Mouse (Mus musculus) large intestine, adult 2 months (tissue): ENCODE results near the gene Slc17a1. TPM values are rescaled to one million over a fixed set of nuclear protein-coding genes. Genes with fewer than 3 reads are reported as not detected.

ENCODE experiments used
- DNase-seq: peaks from one replicate; pipeline ENCODE4 v3.0.0-alpha.2; 2012; ENCODE audit warnings: low read depth, low spot score
- WGBS: fragments of 180-500 bp; shearing (Covaris S2); methylation state at CpG from one replicate; pipeline ENCODE4 v1.1.7; 2018; 5-methylcytosine and 5-hydroxymethylcytosine counted together
- polyA plus RNA-seq: library from polyadenylated mRNA; depleted of rRNA; stranded (reverse); fragments of >200 nt; gene quantifications from 2 replicates; pipeline ENCODE4 v1.2.3, GENCODE M21; 2012

Gene Slc17a1
- polyA plus RNA-seq, 1 experiment: not detected

- WGBS: 27% methylated on average over 2 of the region's 2 CpGs
- no peak for DNase-seq
These were observed 18.0 kb downstream of the Slc17a1 start for GRCm38 (mm10) chr13:23885540-23885939.

GRCm38 (mm10) chr13:23887026-23887725 is 19.6 kb downstream of the Slc17a1 start:
- 64% methylated on average over 3 of the region's 3 CpGs for WGBS
- no peak for DNase-seq

DNA sequence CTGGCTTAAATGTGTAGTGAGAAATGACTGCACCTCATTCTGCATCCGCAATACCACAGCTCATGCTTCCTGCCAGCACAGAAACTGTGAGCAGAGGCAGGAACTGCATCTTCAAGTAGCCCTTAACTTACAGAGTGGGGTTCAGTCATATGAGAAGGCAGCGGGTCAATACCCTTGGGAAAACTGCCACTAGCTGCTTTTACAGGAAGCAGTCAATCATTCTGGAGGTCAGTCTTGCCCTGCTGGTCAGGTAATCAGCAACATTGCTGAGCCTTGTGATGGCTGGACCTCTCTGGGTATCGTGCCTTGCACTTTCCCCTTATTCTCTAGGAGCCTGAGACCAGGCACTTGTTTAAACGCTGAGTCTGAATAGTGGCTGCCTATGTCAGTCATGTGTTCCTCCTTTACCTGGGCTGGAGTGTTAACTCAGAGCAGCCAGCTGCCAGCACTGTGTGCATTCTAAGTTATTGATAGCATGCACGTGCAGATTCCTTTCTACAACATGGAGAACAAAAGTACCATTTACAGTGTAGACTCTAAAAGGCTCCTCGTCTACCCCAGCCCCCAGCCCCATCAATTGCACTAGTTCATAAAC is 21.6 kb downstream of the Slc17a1 start:
- no peak for DNase-seq

GRCm38 (mm10) chr13:23892592-23893268 is 25.2 kb downstream of the Slc17a1 start:
- WGBS: 56% methylated on average over 9 of the region's 9 CpGs
- DNase-seq: no peak

More for the DNA sequence above, 21.6 kb downstream of the Slc17a1 start:
- 70% methylated on average over 6 of the region's 6 CpGs for WGBS

DNA sequence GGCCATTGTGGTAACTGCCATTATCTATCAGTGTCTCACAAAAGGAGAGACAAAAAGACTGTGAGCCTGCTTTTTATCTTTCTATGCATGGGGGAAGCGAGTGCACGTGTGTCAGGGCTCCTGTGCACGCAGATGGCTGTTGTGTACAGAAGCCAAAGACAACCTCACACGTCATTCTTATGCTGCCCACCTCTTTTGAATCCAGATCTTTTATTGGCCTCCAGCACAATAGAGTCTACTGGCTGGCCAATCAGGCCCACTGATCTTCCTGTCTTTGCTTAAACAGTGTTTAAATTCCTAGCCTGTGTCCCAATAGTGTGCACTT is 25.7 kb downstream of the Slc17a1 start:
- WGBS: 62% methylated on average over 4 of the region's 4 CpGs

DNA sequence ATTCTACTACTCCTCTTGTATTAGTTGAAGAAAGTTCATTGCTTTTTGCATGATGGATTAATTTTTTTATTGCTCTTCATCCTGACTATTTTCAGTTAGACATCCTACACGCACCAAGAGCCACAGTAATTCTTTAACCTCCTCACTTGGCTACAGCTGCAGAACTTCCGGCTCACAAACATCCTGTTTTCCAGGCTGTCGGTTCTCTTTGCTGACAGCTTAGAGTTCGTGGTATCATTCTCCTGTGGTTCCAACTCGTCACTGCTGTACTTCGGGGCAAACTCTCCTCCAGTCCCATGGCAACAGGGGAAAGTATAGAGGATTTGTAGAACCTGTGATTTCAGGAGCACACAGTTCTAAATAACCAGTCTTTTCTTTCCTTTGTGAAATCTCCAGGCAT is 30.7 kb downstream of the Slc17a1 start:
- 58% methylated on average over 6 of the region's 6 CpGs for WGBS
- no peak for DNase-seq

More for the DNA sequence above, 25.7 kb downstream of the Slc17a1 start:
- DNase-seq: no peak

DNA sequence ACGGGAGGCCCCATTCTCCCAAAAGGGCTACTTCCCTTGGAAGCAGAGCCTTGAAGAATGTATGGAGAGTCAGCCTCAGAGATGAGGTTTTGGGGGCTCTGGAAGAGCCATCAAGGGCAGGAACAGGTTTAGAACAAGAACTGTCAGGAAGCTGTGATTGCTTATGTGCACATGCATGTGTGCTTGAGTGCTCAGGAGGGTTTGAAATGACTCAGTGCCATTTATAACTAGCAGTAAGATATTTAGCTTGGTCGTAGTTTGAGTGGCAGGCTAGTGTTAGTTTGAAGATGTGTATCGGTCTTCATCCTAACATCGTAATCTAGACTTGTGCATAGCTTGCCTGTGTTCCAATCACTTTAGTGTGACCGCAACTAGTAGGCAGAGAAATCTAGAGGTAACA is 39.4 kb downstream of the Slc17a1 start:
- 91% methylated on average over 5 of the region's 5 CpGs for WGBS
- no peak for DNase-seq

- WGBS: 51% methylated on average over 5 of the region's 5 CpGs
- no peak for DNase-seq
These were observed 42.6 kb downstream of the Slc17a1 start for GRCm38 (mm10) chr13:23910121-23910520.

DNA sequence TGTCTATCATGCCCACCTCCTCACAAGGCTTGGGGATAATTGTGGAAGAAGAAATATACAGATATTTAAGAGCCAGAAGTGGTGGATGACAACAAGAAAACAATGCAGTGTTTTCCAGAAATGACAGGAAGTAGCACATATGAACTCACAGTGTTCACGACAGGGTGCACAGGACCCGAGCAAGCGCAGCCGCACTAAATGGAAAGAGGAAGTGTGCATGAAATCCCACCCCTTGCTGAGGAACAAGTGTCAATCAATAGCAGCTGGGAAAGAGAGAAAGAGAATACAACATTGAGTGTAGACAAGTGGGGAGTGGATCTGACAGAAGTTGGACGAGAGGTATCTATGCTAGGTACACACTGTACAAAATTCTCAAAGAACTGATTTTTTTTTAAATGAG is 43.8 kb downstream of the Slc17a1 start:
- 72% methylated on average over 5 of the region's 5 CpGs for WGBS
- no peak for DNase-seq

DNA sequence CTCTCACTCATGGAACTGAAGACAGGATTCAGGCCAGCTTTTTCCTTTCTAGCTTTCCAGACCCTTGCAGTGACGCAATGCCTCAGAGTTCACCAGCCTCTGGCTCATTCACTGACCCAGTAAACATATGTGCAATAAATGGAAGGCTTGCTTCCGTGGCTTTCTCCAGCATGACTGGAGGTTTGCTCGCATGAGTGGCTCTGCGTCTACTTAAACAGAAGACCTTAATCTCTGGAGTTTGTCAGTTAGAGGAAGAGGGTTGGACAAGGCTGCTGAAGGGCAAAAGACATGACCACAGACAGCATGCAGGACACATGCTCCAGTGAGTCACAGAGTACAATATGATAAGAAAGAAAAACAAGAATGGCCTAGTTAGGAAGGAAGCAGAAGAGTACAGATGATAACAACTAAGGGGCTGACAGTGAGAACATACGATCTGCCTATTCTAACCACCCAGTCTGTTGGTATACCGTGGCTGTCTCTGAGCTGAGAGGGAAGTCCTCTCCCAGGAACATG is 46.3 kb downstream of the Slc17a1 start:
- 10% methylated on average over 6 of the region's 6 CpGs for WGBS
- no peak for DNase-seq

DNA sequence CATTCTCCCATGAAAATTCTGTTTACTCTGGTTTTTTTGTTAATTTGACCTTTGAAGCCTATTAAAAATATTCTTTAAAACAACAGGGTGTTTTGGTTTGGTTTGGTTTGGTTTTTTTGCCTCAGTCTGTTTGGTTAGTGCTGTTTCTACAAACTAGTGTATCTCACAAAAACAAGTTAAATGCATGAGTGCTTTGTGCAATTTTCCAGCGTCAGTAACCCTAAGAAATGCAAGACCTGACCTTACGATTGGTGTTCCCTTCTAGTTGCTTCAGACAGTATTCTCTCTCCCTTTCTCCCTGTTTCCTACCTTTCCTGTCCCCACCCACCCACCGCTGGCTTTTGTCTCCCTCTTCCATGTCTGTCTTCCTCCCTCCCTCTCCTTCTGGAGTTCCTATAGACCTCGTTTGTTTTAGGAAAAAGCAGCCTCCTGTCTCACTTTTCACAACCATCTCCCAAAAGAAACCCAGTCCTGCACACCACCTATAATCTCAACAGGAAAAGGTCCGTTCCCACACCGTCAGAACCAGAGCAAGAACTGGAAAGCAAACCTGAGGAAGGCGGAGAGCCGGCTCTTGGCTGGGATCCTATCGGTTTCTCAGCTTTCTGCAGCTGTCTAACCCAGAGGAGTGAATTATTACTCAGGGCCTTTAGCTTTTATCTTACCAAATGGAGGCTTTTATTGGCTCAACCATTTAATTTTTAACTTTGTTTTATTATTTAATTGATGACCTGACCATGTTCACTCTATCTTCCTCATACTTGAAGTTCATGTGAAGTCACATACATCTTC is 47.0 kb downstream of the Slc17a1 start, which contains the start of gene Slc17a4:
Gene Slc17a4, minus strand, starts transcription at position 634 of the 792 bp plus-strand sequence.
- WGBS: 26% methylated on average over 9 of the region's 9 CpGs
- no peak for DNase-seq

DNA sequence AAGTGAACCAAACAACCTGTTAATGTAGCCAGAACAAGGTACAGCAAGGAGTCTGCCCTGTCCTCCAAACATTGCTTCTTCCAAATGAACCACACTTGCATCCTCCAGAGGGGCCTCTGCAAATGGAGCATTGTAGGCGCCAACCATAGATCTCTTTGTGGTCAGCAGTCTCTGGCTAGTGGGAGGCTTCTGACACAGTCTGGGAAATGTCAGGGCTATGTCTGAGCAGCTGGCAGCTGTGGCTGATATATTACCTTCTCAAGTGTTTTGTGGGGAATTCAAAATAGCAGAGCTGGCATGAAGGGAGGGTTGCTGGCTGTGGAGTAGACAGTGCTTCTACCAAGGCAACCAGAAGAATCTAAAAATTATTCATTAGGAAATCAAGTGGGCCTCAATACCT is 48.6 kb downstream of the Slc17a1 start:
- 91% methylated on average over 1 of the region's 1 CpGs for WGBS
- no peak for DNase-seq

DNA sequence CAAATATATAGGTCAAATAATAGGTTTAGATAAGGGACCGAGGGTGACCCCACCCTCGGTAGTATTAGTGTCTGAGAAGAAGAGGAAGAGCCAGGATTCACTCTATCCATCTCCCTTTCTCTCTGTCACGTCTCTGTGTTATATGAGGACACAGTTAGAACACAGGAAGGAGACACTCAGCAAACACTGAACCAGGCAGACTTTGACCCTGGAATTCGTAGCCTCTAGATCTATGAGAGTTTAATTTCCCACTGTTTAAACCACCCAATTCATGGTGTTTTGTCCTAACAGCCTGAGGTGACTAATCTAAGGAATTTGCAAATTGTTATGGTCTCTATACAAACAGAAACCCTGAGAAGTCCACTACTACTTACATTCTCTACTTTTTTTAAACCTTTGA is 50.1 kb downstream of the Slc17a1 start:
- DNase-seq: no peak
- 14% methylated on average over 4 of the region's 4 CpGs for WGBS

DNA sequence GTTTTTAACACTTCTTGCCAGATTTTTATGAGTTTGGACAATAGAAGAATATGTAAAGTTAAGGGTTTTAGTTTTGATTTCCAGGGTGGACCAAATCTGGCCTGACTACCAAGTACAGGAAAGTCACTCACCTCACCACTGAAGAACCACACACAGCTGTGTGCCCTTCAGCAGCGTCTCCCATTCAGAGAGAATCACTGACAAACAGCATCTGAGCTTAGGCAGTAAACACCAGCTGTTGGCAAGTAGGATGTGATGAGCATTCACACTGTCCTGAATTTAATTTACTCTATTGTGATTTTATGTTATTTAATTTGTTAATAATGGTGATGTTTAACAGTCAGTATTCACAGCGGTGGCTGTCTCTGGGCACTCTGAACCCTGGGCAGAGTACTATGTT is 58.2 kb downstream of the Slc17a1 start:
- 69% methylated on average over 2 of the region's 2 CpGs for WGBS
- no peak for DNase-seq

GRCm38 (mm10) chr13:23928637-23929036 is 61.1 kb downstream of the Slc17a1 start:
- WGBS: 15% methylated on average over 3 of the region's 3 CpGs
- DNase-seq: no peak

DNA sequence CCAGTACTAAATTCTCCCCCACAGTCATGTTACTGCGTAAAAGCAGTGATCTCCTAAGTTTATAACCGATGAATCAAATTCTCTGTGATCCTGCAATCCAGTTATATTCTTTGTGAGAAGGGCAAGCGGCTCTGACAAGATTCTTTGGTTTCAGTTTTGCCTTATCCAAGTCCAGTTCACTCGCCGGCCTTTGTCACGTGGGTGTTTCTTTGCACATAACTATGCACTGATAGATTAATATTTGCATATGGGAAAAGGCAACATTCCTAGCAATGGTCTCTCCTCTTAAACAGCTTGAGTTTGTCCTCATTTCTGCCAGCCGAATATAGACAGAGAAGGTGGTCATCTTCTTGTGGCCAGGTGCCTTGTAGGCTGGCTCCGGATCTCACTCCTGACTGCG is 62.9 kb downstream of the Slc17a1 start:
- DNase-seq: no peak
- WGBS: 69% methylated on average over 9 of the region's 9 CpGs

- 72% methylated on average over 11 of the region's 11 CpGs for WGBS
- no peak for DNase-seq
These were observed 63.4 kb downstream of the Slc17a1 start for GRCm38 (mm10) chr13:23930904-23931303.

DNA sequence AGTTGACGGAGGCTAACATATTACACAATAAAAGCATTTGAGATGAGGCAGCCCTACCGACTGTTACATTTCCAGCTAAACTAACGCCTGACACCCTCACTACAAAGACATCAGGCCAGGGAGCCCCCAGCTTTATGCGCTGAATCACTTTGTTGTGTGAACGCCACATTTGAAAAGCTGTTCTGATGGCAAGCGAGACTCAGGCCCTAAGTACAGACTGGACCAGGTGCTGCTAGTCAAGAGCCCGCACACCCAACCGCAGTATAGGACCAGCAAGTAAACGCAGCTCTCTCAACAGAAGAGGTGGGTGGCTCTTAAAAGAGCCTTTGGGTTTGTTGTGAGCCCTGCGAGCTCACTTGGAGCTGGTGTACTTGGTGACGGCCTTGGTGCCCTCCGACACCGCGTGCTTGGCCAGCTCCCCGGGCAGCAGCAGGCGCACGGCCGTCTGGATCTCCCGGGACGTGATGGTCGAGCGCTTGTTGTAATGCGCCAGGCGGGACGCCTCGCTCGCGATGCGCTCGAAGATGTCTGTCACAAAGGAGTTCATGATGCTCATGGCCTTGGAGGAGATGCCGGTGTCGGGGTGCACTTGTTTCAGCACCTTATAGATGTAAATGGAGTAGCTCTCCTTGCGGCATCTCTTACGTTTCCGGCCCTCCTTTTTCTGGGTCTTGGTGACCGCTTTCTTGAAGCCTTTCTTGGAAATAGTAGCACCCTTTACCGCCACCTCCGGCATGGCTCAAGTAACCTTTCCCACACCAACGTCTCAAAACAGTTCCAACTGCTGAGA is 66.1 kb downstream of the Slc17a1 start, which contains the start of gene Hist1h2ba:
Gene Hist1h2ba, minus strand, starts transcription at position 736 of the 790 bp plus-strand sequence.
- DNase-seq: no peak
- WGBS: 96% methylated on average over 39 of the region's 39 CpGs

- WGBS: 93% methylated on average over 10 of the region's 10 CpGs
These were observed 66.6 kb downstream of the Slc17a1 start, which contains the start of gene Hist1h2aa for GRCm38 (mm10) chr13:23934211-23934520. Hist1h2aa (plus strand) TSS chr13:23934462.

More at GRCm38 (mm10) chr13:23934211-23934520, 66.6 kb downstream of the Slc17a1 start, which contains the start of gene Hist1h2aa:
- DNase-seq: no peak
